Mouse (Mus musculus) WW6 (cell line): ENCODE data around the gene Nav2.

Experiments used
- DNase-seq: peaks from one replicate; pipeline ENCODE4 v3.0.0-alpha.2; 2013; ENCODE audit warnings: low read depth, low spot score

The Nav2 gene

GRCm38 (mm10) chr7:49436492-49436891 is 528.0 kb downstream of the Nav2 start:
- DNase-seq = no peak

GRCm38 (mm10) chr7:49437901-49438300 is 529.4 kb downstream of the Nav2 start:
- no peak for DNase-seq

- DNase-seq = no peak
Measured at GRCm38 (mm10) chr7:49439136-49439535, 530.6 kb downstream of the Nav2 start.

- DNase-seq = no peak
Measured at GRCm38 (mm10) chr7:49440333-49440969, 531.9 kb downstream of the Nav2 start.

GRCm38 (mm10) chr7:49442174-49442573 is 533.7 kb downstream of the Nav2 start:
- DNase-seq = no peak

GRCm38 (mm10) chr7:49448580-49448979 is 540.1 kb downstream of the Nav2 start:
- DNase-seq = no peak

- no peak for DNase-seq
Measured at GRCm38 (mm10) chr7:49450261-49451141, 542.0 kb downstream of the Nav2 start.

- DNase-seq = no peak
Measured at GRCm38 (mm10) chr7:49451240-49451639, 542.7 kb downstream of the Nav2 start.

GRCm38 (mm10) chr7:49452274-49452673 is 543.8 kb downstream of the Nav2 start:
- no peak for DNase-seq

GRCm38 (mm10) chr7:49454601-49455000 is 546.1 kb downstream of the Nav2 start:
- DNase-seq = no peak

- no peak for DNase-seq
Measured at GRCm38 (mm10) chr7:49456148-49456547, 547.6 kb downstream of the Nav2 start.

GRCm38 (mm10) chr7:49457398-49457797 is 548.9 kb downstream of the Nav2 start:
- no peak for DNase-seq

- DNase-seq = no peak
Measured at GRCm38 (mm10) chr7:49457890-49458289, 549.4 kb downstream of the Nav2 start.

GRCm38 (mm10) chr7:49462328-49462811 is 553.9 kb downstream of the Nav2 start:
- no peak for DNase-seq

GRCm38 (mm10) chr7:49467861-49468260 is 559.3 kb downstream of the Nav2 start:
- no peak for DNase-seq

- DNase-seq = no peak
Measured at GRCm38 (mm10) chr7:49468492-49469205, 560.1 kb downstream of the Nav2 start.

GRCm38 (mm10) chr7:49471278-49471677 is 562.8 kb downstream of the Nav2 start:
- no peak for DNase-seq

- DNase-seq = no peak
Measured at GRCm38 (mm10) chr7:49475282-49475681, 566.8 kb downstream of the Nav2 start.

GRCm38 (mm10) chr7:49476163-49476562 is 567.6 kb downstream of the Nav2 start:
- DNase-seq = no peak

- no peak for DNase-seq
Measured at GRCm38 (mm10) chr7:49476666-49477065, 568.1 kb downstream of the Nav2 start.

- no peak for DNase-seq
Measured at GRCm38 (mm10) chr7:49477076-49477975, 568.8 kb downstream of the Nav2 start.
